ENCODE assay signal across 30 mouse cellular contexts in the genomic region with DNA sequence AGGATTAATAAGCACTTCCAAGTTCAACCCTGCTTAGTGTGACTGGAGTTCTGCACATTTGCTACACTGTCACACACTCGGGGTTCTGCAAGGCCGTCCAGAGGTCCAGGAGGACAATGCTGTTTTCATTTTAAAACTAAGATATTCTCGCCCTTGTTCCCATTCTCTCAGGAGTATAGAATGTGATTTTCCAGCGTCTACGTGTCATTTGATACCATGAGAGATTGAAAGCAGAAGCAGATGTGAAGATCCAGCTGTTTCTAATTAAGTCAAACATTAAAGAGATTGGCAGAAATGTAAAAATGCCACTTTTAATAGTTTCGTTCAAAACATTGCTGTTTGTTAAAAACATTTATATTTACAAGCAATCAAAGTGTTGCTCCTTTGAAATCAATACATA. TPM values are rescaled to one million over a fixed set of nuclear protein-coding genes. Genes with fewer than 3 reads are reported as not detected.
DNase-seq lines count a peak whose midpoint lies in the region; ATAC-seq and TF ChIP-seq lines count a peak whose summit lies in the region.
"Had no signal": no experiment of that assay in that cellular context is flagged by ENCODE, and none has a peak within 500 bp of the region (broad histone marks: within the 10 kb centered on the region; RNA-seq: fewer than 3 reads in every experiment).

No protein-coding gene starts in this region.

- no peak overlapping the region for H3K4me3 ChIP-seq in lung, embryonic 14.5 days (ENCODE audit: low read depth, low read length)
- no peak overlapping the region for H3K4me3 ChIP-seq in lung, postnatal 0 days (ENCODE audit: low read depth, low read length)
- H3K4me3 ChIP-seq in limb, embryonic 14.5 days (replicated peaks; ENCODE audit: low read length) = no peak overlapping the region
- no peak overlapping the region for H3K4me3 ChIP-seq in hindbrain, embryonic 14.5 days (replicated peaks; ENCODE audit: low read length)
- H3K4me3 ChIP-seq: erythroblast, embryonic 14.5 days; heart, adult 2 months; heart, embryonic 15.5 days; hindbrain, embryonic 15.5 days; kidney, embryonic 15.5 days; liver, embryonic 15.5 days; midbrain, embryonic 10.5 days had no signal

- no peak for TF ChIP-seq EP300 in lung, postnatal 0 days (IDR thresholded peaks at IDR 0.05)

- 31% methylated on average over 6 of the region's 6 CpGs for WGBS in lung, embryonic 14.5 days
- WGBS in lung, postnatal 0 days = 46% methylated on average over 6 of the region's 6 CpGs
- WGBS in limb, embryonic 14.5 days = 11% methylated on average over 6 of the region's 6 CpGs
- 58% methylated on average over 6 of the region's 6 CpGs for WGBS in hindbrain, embryonic 14.5 days

- no peak for TF ChIP-seq POLR2A in limb, embryonic 14.5 days (IDR thresholded peaks at IDR 0.05; ENCODE audit: borderline replicate concordance, extremely low read depth, insufficient read depth, insufficient read length)

- H3K27ac ChIP-seq in lung, embryonic 14.5 days (ENCODE audit: low read depth) = no peak overlapping the region
- H3K27ac ChIP-seq in lung, postnatal 0 days (ENCODE audit: low read length) = no peak overlapping the region
- no peak overlapping the region for H3K27ac ChIP-seq in limb, embryonic 14.5 days (replicated peaks; ENCODE audit: low read depth, low read length)
- no peak overlapping the region for H3K27ac ChIP-seq in hindbrain, embryonic 14.5 days
- H3K27ac ChIP-seq: heart, adult 2 months; heart, embryonic 15.5 days; hindbrain, embryonic 15.5 days; kidney, embryonic 15.5 days; liver, embryonic 15.5 days; macrophage; midbrain, embryonic 10.5 days had no signal

- H3K9me3 ChIP-seq in lung, embryonic 14.5 days (ENCODE audit: low read depth, low read length) = no peaks in the 10 kb centered on the region
- H3K9me3 ChIP-seq in lung, postnatal 0 days (ENCODE audit: low read length) = no peaks in the 10 kb centered on the region
- no peaks in the 10 kb centered on the region for H3K9me3 ChIP-seq in limb, embryonic 14.5 days (ENCODE audit: control insufficient read depth, low read length)
- H3K9me3 ChIP-seq in hindbrain, embryonic 14.5 days (ENCODE audit: control insufficient read depth, low read length) = no peaks in the 10 kb centered on the region
- H3K9me3 ChIP-seq: heart, embryonic 15.5 days; hindbrain, embryonic 15.5 days; kidney, embryonic 15.5 days; liver, embryonic 15.5 days; midbrain, embryonic 10.5 days had no signal

- peaks cover 3% of the 10 kb centered on the region; the same call in 1 of the 2 replicates for H3K4me1 ChIP-seq in lung, embryonic 14.5 days (ENCODE audit: insufficient read depth)
- H3K4me1 ChIP-seq in lung, postnatal 0 days (ENCODE audit: insufficient read depth, low read depth, low read length) = no peaks in the 10 kb centered on the region
- H3K4me1 ChIP-seq in limb, embryonic 14.5 days (ENCODE audit: control insufficient read depth, insufficient read depth, low read length) = peaks cover 8% of the 10 kb centered on the region; the same call in 1 of the 2 replicates
- H3K4me1 ChIP-seq in hindbrain, embryonic 14.5 days (replicated peaks; ENCODE audit: control insufficient read depth, insufficient read depth, low read length) = no peaks in the 10 kb centered on the region
- H3K4me1 ChIP-seq: heart, embryonic 15.5 days; hindbrain, embryonic 15.5 days; kidney, embryonic 15.5 days; liver, embryonic 15.5 days had no signal

- TF ChIP-seq CTCF in lung, embryonic 14.5 days (IDR thresholded peaks at IDR 0.05; ENCODE audit: low read depth) = no peak
- no peak for TF ChIP-seq CTCF in lung, postnatal 0 days (IDR thresholded peaks at IDR 0.05)

- ATAC-seq in lung, embryonic 14.5 days (ENCODE audit: insufficient read depth) = no peak
- no peak for ATAC-seq in lung, postnatal 0 days
- no peak for ATAC-seq in limb, embryonic 14.5 days (ENCODE audit: low FRiP score, low read depth)
- no peak for ATAC-seq in hindbrain, embryonic 14.5 days (ENCODE audit: low FRiP score)
- ATAC-seq in granulocyte monocyte progenitor cell, adult 5-6 weeks (replicated peaks; ENCODE audit: poor library complexity, severe bottlenecking) = no peak
- ATAC-seq: activated CD4-positive, CD25-positive, alpha-beta regulatory T cell, adult 4 months; forebrain, embryonic 14.5 days; intestine, embryonic 16.5 days had no signal

- no peak overlapping the region for H3K4me2 ChIP-seq in lung, embryonic 14.5 days
- no peak overlapping the region for H3K4me2 ChIP-seq in lung, postnatal 0 days (replicated peaks; ENCODE audit: low read depth, low read length)
- H3K4me2 ChIP-seq in limb, embryonic 14.5 days (replicated peaks; ENCODE audit: low read depth, low read length, severe bottlenecking) = no peak overlapping the region
- no peak overlapping the region for H3K4me2 ChIP-seq in hindbrain, embryonic 14.5 days (replicated peaks)
- H3K4me2 ChIP-seq: heart, embryonic 15.5 days; hindbrain, embryonic 15.5 days; kidney, embryonic 15.5 days; liver, embryonic 15.5 days had no signal

- H3K27me3 ChIP-seq in lung, embryonic 14.5 days (ENCODE audit: insufficient read depth, low read length) = no peaks in the 10 kb centered on the region
- H3K27me3 ChIP-seq in lung, postnatal 0 days (replicated peaks; ENCODE audit: insufficient read depth, low read length) = no peaks in the 10 kb centered on the region
- no peaks in the 10 kb centered on the region for H3K27me3 ChIP-seq in limb, embryonic 14.5 days (ENCODE audit: control insufficient read depth, insufficient read depth, low read length)
- H3K27me3 ChIP-seq in hindbrain, embryonic 14.5 days (ENCODE audit: control insufficient read depth, insufficient read depth, low read length) = no peaks in the 10 kb centered on the region
- H3K27me3 ChIP-seq: CH12.LX; heart, embryonic 15.5 days; hindbrain, embryonic 15.5 days; kidney, embryonic 15.5 days; liver, embryonic 15.5 days had no signal

- H3K9ac ChIP-seq in lung, embryonic 14.5 days = no peak overlapping the region
- no peak overlapping the region for H3K9ac ChIP-seq in lung, postnatal 0 days (replicated peaks; ENCODE audit: low read depth)
- no peak overlapping the region for H3K9ac ChIP-seq in limb, embryonic 14.5 days (ENCODE audit: low read depth, low read length, severe bottlenecking)
- H3K9ac ChIP-seq in hindbrain, embryonic 14.5 days = no peak overlapping the region
- H3K9ac ChIP-seq: heart, embryonic 15.5 days; hindbrain, embryonic 15.5 days; kidney, embryonic 15.5 days; liver, embryonic 15.5 days had no signal

- peak; percentile 20 for DNase-seq in lung, embryonic 14.5 days
- no peak for DNase-seq in lung, postnatal 0 days (ENCODE audit: low spot score)
- peak; percentile 70 for DNase-seq in embryo, embryonic 11 days
- peak; percentile 20 for DNase-seq in fibroblast of lung, adult 2 months (ENCODE audit: low read depth)
- peak; percentile 45 for DNase-seq in limb, embryonic 14.5 days (ENCODE audit: low spot score)
- DNase-seq in hindbrain, embryonic 14.5 days (ENCODE audit: low spot score) = no peak
- DNase-seq in Muller cell, postnatal 12 days (ENCODE audit: inconsistent ontology term) = no peak
- DNase-seq: adrenal gland, postnatal 25 days; B cell, adult 2 months; cerebellum, postnatal 10 days; gastrocnemius, postnatal 14 days; heart, adult 2 months; heart, postnatal 4 days; kidney, postnatal 4 days; liver; retina, postnatal 1 day; right cerebral cortex, postnatal 25 days had no signal

- no peaks in the 10 kb centered on the region for H3K36me3 ChIP-seq in lung, embryonic 14.5 days (ENCODE audit: insufficient read depth)
- H3K36me3 ChIP-seq in lung, postnatal 0 days (ENCODE audit: insufficient read depth, low read length) = no peaks in the 10 kb centered on the region
- no peaks in the 10 kb centered on the region for H3K36me3 ChIP-seq in limb, embryonic 14.5 days (ENCODE audit: control insufficient read depth, insufficient read depth, low read length)
- H3K36me3 ChIP-seq in hindbrain, embryonic 14.5 days (replicated peaks; ENCODE audit: control insufficient read depth, insufficient read depth) = no peaks in the 10 kb centered on the region
- H3K36me3 ChIP-seq: G1E; heart, embryonic 15.5 days; hindbrain, embryonic 15.5 days; kidney, embryonic 15.5 days; liver, embryonic 15.5 days; midbrain, embryonic 10.5 days had no signal

RNA-seq across cellular contexts. Expression of a gene that starts 12.1 kb away (rescaled TPM):
- 58.2 and 59.1 TPM in 2 replicates for polyA plus RNA-seq in lung, embryonic 14.5 days (2014; fragmentation: Nextera tagmentation; extraction: Ambion mirVana)
- polyA plus RNA-seq in lung, postnatal 0 days (2015; fragmentation: Nextera tagmentation; extraction: Ambion mirVana) = 14.3 and 16.2 TPM in 2 replicates
- polyA plus RNA-seq in limb, embryonic 14.5 days (2012; rRNA removed) = 16.6 and 21.7 TPM in 2 replicates
- polyA plus RNA-seq in limb, embryonic 14.5 days (2014; fragmentation: Nextera tagmentation; extraction: Ambion mirVana) = 12.8 and 12.9 TPM in 2 replicates
- polyA plus RNA-seq in hindbrain, embryonic 14.5 days (2014; fragmentation: Nextera tagmentation; extraction: Ambion mirVana) = 3.4 and 3.8 TPM in 2 replicates
- not detected in 2 replicates for total RNA-seq in granulocyte monocyte progenitor cell, adult 5-6 weeks (2014; fragmentation: Nextera tagmentation)
- total RNA-seq in granulocyte monocyte progenitor cell, adult 5-6 weeks (2017) = not detected in 2 replicates
- total RNA-seq: CH12.LX had no signal
- polyA plus RNA-seq: activated CD4-positive, CD25-positive, alpha-beta regulatory T cell, adult 4 months; erythroblast, embryonic 14.5 days; macrophage had no signal

Comparison
In these comparisons a context has a peak if more than half of its experiments do, and no peak if none do; other contexts are left out.
1. DNase-seq: peak in lung, embryonic 14.5 days (single experiment), embryo, embryonic 11 days (single experiment), fibroblast of lung, adult 2 months (single experiment) and limb, embryonic 14.5 days (single experiment); none in lung, postnatal 0 days (single experiment), hindbrain, embryonic 14.5 days (single experiment) and Muller cell, postnatal 12 days (single experiment).